Mouse (Mus musculus) gonadal fat pad, adult 2 months (tissue): ENCODE measurements around the gene Pxmp2. TPM values are rescaled to one million over a fixed set of nuclear protein-coding genes. Genes with fewer than 3 reads are reported as not detected.

Source experiments
- DNase-seq: peaks from one replicate; pipeline ENCODE4 v3.0.0-alpha.2; 2012; ENCODE audit warnings: low read depth
- polyA plus RNA-seq: library from polyadenylated mRNA; depleted of rRNA; stranded (reverse); fragments of >200 nt; gene quantifications from 2 replicates; pipeline ENCODE4 v1.2.3, GENCODE M21; 2012; rRNA removed

Gene Pxmp2
- polyA plus RNA-seq = 24.1 and 28.5 TPM in 2 replicates

DNA sequence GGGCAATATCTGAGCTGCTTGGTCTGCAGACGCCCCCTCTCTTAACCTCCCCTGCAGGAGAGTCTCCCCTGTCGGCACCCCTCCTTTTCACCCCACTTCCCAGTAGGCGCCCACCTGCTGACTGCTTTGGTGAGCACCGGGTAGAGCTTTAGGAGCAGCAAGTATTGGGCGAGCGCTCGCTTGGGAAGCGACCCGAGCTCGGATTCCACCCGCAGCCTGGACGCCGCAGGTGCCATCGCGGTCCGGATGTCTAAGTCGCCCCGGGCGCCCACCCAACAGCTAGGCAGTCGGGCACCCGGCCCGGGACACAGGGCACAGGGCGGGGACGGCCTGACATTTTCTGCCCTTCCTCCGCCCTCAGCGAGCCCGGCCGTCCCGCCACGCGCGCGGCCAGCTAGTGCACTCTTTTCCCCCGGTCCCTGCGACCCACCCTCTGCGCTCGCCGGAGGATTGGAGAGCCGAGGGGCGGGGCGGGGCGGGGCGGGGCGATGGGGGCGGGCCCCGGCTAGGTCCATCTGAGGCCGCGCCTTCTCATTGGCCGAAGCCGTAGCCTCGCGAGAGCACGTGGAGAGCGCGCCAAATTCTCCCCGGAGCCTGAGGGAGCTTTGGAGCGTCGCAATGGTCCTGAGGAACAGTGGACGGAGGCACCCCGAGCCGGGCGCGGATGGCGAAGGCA is at the start of gene Pxmp2, which contains the start of gene Pole:
TSS of gene Pxmp2 (minus strand) at position 417 of the 676 bp plus-strand sequence.
TSS of gene Pole (plus strand) at position 537 of the 676 bp plus-strand sequence.
- DNase-seq = no peak

DNA sequence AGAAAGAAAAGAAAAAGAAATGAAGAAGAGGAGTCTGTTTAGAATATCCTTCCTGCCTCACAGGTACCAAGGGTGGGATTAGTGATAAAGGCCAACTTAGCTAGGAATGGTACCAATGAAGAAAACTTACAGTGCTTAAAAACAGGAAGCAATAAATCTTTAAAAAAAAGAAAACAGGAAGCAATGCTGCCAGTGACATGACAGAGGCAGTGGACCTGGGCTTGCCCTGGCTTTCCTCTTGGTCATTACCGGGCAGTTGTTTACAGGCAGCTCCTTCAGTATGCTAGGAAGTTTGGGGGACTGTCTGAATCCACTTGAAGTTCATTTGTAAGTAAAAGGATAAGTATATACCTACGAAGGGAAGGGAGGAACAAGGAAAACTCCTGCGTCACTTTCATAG is 44.5 kb upstream of the Pxmp2 start:
- no peak for DNase-seq

DNA sequence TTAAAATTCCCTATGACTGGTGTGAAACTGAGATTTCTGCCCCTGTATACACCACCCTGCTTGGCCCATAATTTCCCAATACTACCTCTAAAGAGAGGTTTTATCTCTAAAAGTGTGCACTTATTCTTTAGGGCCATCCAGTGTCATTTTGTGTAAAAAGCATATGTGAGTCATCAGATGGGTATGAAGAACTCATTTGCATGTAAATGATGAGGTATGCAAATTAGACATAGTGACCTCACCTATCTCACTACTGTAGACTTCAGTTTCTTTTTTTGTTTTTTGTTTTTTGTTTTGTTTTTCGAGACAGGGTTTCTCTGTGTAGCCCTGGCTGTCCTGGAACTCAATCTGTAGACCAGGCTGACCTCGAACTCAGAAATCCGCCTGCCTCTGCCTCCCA is 27.1 kb upstream of the Pxmp2 start:
- no peak for DNase-seq

DNA sequence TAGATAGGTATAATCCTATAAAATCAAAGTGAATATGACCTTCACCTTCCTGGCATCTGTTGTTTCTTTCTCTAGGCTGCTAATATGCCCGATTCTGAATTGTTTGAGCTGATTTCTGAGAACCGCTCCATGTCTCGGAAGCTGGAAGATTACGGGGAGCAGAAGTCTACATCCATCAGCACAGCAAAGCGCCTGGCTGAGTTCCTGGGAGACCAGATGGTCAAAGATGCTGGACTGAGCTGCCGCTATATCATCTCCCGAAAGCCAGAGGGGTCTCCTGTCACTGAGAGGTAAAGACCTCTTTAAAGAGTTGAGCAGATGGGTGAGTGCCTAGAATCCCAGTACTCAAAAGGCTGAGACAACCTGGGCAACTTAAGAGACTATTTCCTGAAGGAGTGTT is 22.9 kb upstream of the Pxmp2 start:
- DNase-seq = no peak

DNA sequence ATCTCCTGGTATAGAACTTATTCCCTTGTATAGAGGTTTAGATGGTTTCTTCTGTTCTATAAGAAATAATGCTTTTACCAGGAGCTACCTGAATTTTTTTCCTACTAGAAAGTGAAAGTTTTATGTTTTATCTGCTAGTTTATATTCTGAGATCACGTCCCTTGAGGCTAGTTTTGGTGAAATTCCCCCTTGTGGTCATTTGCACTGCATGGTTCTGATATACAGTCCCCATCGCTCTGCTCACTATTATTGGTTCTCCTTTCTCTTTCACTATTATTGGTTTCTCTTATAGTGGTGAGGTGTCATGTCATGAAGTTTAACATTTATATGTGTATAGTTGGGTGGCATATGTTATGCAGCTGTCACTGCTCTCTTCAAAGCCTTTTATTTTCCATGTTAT is 14.6 kb upstream of the Pxmp2 start:
- DNase-seq = no peak

DNA sequence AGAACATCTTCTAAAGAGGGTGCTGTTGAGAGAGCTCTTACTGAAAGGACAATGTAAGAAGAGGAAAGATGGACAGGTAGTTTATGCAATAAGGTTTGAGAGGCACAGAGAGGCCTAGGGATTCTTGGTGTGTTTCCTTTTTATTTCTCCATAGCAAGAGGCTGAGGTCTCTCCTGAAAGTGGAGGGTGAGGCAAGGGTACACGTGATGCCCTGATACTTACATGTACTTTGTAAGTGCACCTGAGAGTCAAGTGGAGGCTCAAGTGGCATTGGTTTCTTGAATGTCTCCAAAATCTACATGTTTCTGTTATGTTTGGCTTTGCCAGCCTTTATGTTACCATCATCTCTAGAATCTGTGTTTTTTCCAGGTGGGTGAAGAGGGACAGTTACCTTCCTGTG is 10.7 kb upstream of the Pxmp2 start:
- DNase-seq = no peak

DNA sequence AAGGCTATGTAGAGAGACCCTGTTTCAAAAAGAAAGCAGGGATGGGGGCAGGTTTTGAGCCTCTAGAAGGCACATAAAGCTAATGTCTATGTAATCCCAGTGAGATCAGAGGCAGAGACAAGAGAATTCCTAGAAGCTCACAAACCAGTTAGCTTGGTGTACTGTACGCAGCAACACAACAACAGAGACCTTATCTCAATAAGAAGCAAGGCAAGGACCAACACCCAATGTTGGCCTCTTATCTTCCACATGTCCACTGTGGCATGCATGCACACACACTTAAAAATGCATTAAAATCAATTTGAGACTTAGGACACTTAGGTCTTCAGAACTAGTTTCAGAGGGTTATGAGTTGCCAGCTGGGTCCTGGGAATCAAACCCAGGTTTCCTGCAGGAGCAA is 5.7 kb upstream of the Pxmp2 start:
- no peak for DNase-seq

DNA sequence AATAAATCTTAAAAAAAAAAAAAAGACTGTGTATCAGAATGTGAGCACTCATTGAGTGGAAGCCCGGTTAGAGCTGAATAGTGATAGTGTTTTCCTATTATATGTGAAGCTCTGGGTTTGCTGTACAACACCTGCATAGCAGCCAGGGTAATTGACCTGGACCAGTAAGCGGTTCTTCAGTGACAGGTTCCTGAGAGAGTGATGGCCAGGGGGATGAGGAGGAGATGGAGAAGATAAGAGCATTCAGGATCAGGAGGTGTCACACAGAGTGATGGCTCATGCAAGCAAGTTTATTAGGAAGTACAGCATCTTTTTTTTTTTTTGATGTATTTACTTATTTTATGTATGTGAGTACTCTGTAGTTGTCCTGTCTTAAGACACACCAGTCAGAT is 1.1 kb upstream of the Pxmp2 start:
- DNase-seq = no peak

DNA sequence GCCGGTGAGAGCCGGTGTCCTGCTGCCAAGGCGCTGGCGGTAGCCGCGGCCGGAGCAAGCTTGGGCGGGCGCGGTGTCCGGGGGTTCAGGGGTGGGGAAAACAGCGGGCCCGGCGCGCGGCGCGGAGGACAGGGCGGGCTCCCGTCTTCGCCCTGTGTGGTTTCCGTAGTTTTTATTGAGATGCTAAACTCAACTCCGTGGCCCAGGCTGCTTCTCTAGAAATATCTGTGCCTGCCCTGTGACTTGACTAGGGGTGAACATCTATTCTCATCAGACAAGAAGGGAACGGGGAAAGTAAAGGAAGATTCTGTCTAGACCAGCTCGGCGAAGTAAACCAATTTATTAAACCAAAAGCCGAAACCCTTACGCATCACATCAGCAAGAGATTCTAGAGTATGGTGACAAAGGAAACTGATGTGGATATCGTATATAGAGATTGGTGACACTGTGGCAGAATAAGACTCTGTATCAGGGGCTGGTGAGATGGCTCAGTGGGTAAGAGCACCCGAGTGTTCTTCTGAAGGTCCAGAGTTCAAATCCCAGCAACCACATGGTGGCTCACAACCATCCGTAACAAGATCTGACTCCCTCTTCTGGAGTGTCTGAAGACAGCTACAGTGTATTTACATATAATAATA is 579 bp upstream of the Pxmp2 start:
- no peak for DNase-seq

DNA sequence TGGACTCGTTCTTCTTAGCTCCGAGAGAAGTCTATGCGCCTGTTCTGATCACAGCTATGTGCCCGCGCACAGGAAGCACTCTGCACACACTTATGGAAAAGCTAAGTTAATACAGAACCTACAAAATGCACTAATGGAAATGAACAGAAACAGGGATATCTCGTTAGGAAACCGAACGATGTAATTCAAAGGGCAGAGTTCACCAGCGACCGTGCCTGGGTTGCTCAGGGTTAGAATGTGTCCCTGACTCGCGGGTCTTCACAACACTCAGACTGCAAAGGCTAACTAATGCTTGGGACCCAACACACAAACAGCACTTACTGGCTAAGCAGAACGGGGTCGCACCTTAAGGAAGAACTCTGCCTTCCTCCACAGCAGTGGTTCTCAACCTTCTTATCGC is 830 bp downstream of the Pxmp2 start:
- DNase-seq = no peak

DNA sequence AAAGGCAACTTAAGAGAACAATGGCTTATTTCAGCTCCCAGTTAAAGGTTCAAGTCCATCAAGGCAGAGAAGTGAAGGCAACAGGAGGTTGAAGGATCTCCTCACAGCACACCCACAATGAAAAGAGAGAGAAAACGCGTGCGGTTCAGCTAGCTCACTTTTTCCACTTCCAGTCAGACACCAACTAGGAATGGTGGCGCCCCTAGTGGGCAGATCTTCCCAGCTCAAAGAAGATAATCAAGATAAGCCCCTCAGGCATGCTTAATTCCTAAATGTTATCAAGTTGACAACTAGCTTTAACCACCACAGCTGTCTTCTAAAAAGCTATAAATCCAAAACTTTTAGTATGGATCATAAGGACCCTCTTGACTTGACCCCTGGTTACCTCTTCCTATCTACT is 1.4 kb downstream of the Pxmp2 start:
- no peak for DNase-seq

DNA sequence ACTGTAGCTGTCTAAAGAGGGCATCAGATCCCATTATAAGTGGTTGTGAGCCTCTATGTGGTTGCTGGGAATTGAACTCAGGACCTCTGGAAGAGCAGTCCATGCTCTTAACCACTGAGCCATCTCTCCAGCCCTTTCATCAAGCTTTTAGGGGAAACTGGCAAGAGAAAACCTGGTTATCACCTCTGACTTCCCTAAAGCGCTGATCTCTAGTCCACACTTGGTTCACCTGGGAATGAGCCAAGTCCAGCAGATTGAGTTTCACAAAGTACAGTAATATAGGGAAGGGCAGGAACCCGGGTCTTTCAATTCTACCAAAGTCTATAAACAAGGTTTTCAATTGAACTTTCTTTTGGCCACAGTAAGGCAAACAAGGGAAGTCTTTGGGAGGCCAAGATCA is 4.0 kb downstream of the Pxmp2 start:
- DNase-seq = no peak

DNA sequence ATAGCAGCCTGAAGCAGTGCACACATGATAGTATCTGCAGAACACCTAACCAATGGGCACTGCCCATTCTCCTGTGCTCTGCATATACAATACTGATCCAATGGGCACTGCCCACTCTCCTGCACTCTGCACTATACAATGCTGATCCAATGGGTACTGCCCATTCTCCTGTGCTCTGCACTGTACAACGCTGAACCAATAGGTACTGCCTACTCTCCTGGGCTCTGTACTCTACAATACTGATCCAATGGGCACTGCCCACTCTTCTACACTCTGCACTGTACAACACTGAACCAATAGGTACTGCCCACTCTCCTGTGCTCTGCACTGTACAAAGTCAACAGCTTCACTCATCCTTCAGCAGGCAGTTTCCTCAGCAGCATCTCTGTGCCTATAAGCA is 9.1 kb downstream of the Pxmp2 start:
- no peak for DNase-seq

DNA sequence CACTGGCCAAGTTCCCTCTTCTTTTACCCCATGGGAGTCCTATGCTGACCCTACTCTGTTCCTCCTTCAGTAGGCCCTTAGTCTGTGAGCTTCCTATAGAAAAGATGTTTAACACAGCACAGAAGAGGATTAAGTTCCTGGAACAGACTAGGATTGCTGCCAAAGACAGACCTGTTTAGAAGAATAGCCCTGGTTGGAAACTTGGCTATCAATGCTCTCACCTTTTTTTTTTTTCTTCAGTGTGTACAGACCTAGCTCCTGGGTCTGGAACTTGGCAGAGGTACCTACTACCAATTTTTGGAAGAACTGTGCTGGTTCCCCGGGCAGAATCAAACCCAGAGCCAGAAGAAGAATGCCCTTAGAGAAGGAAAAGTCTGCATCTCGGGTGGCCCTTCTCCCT is 9.6 kb downstream of the Pxmp2 start:
- DNase-seq = no peak

DNA sequence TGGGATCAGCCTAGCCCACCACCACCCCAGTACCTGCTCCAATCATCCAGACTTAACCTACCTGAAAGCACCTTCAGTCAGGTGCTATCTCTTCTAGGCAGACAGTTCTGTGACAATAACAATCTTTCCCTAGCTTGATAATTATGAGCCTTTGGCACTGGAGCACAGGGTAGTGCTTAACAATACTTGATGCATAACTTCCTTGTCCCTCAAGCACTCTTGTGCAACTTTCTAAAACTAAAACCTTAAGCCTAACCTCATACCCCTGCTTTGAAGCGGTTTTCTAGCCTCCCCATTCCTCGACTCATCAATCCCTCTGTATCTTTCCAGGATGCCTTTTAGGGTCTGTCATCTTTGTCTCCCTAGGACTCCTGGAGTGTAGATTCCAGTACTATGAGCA is 11.1 kb downstream of the Pxmp2 start:
- no peak for DNase-seq

DNA sequence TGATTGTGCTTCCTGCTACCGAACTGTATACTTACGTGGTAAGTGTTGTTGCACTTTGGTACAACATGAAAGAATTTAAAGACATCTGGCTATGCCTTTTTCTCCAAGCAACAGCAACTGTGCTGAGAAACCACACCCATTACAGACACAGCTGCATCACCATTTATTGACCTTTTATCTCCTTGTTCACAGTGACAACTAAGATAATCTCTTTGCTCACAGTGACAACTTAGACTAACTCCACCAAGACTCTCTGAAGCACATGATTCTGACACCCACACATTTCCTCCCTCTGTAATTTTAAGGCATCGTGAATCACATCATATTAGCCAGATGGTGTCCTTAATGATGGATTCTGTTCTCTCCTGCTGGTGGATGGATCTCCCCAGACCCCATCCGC is 11.8 kb downstream of the Pxmp2 start:
- DNase-seq = no peak

DNA sequence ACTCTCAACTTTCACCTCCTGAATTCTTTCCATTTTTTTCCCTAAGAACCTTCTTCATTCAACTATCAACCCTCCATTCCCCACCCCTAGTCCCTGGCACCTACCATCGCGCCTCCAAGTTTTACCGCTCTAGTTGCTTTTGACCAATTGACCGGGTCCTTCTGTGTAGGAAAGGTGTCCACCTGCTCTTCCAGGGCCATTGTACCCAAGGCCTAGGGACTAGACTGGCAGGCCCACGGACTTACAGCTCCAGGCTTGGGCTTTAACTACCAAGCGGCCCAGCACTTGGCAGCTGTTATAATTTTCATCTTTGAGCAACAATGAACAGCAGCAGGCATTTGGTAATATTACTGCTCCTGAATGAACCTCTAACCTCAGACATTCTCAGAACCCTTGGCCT is 15.7 kb downstream of the Pxmp2 start:
- no peak for DNase-seq

DNA sequence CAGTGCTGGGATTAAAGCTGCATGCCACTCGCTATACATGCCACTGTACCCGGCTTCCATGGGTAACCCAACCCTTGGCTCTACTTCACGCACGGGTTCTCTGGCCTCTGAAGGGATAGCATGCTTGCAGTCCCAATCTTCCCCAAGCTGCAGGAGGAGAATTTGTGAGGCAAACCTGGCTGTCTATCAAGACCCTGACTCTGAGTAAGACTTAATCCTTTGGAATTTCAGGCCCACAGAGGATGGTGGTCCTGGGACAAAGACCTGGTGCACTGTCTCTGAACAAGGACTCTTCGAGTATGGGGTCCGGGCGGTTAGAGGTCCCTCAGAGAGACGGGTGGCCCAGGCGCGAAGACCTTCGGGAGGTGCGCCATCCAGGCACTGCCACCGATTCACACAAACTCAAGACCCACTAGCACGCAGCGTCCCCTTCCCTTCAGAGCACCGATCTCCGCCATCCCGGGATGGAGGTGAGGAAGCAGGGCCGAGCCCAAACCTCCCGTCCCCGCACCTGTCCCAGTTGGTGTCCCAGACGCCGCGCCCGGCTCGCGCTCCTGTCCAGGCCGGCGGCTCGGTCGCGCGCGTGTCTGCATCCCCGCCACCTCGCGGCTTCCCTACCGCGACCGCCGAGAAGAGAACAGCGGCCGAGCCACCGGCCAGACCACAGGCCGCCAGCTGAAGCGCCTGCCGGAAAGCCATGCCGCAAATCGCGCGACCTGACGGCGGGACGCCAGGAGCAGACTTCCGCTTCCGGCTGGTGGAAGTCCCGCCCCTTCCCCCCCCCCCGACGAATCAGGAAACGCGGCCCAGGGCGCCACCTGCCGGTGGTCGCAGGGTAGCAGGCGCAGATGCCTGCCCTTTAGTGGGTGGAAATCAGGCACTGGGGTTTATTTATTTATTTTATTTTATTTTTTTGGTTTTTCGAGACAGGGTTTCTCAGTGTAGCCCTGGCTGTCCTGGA is 16.6 kb downstream of the Pxmp2 start, which contains the start of gene Pgam5:
TSS of gene Pgam5 (minus strand) at position 773 of the 961 bp plus-strand sequence.
- DNase-seq = no peak

DNA sequence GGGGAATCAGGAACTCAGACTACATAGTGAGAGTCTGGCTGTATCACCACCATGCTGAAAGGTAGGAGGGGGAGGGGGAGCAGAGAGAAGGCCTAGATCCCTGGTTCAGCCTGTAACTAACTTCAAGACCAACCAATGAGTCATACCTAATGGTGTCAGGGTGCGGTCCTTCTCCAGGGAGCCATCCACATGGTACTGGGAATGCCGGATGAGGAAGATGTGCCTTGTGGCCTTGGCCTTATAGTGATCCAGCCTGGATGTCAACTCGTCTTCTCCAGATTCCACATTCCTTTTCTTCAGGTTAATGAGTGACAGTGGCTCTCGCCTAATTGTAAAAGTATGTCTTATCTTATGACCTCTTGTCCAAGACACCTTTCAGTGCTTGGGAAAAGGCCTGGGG is 19.0 kb downstream of the Pxmp2 start:
- DNase-seq = no peak

DNA sequence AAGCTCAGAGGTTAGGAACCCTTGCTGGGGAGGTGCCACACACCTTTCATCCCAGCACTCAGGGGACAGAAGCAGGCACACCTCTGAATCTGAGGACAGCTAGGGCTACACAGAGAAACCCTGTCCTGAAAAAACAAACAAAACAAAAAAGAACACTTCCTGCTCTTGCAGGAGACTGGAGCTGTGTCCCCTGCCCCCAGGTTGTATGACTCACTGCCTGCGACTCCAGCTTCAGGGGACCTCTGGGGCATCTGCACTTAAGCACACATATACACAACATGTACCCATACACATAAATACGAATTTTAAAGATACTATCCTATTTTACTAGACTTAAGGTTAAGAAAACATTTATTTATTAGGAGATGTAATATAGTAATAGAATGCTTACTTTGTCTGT is 41.9 kb downstream of the Pxmp2 start:
- DNase-seq = no peak

DNA sequence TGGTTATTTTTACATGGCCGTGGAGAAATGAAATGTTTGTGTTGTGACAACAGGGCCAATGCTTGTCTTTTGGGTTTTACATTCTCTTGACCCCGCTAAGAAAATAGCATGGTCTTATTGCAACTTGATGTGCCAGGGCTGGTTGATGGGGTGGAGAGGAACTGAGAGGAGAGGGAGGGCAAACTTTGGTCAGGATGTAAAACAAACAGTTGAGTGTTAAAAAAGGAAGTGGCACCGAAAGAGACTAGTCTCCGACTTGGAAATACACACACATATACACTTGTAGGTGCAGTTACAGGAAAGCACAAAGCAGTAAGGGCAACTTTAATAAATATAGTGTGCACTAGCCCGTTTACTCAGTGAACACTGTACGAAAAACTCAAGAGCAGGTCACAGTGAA is 53.6 kb downstream of the Pxmp2 start:
- DNase-seq = no peak

DNA sequence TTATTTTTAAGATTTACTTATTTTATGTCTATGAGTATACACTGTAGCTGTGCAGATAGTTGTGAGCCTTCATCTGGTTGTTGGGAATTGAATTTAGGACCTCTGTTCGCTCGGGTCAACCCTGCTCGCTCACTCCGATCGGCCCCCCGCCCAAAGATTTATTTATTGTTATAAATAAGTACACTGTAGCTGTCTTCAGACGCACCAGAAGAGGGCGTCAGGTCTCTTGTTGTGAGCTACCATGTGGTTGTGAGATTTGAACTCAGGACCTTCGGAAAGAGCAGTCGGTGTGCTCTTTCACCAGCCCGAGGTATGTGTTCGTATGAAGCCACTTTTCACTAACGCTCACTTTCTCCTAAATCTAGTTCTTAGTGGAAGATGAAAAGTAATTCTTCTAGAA is 54.3 kb downstream of the Pxmp2 start:
- no peak for DNase-seq
